Mouse (Mus musculus) megakaryocyte-erythroid progenitor cell, adult 5-6 weeks (primary cell): ENCODE results near the gene Tbc1d24. TPM values are rescaled to one million over a fixed set of nuclear protein-coding genes. Genes with fewer than 3 reads are reported as not detected.

Experiments
- ATAC-seq: replicated peaks from 2 replicates; pipeline ENCODE4 v1.8.0; 2016; ENCODE audit warnings: mild to moderate bottlenecking, inconsistent platforms; ENCODE audit not compliant: severe bottlenecking, poor library complexity, low FRiP score, low TSS enrichment
- total RNA-seq, 2 experiments: library from RNA; stranded (forward) in 1 of 2; stranded (reverse) in 1 of 2; fragments of 200-1000, 215-1000 nt in 1 of 2; fragments of >200 nt in 1 of 2; fragmentation: Nextera tagmentation in 1 of 2; gene quantifications; 2 replicates each; pipeline ENCODE4 v1.2.3; 2014 to 2017

Gene Tbc1d24
- total RNA-seq (2014; fragmentation: Nextera tagmentation), result 32.2 and 45.2 TPM in 2 replicates
- 6.0 and 6.6 TPM in 2 replicates for total RNA-seq (2017)

DNA sequence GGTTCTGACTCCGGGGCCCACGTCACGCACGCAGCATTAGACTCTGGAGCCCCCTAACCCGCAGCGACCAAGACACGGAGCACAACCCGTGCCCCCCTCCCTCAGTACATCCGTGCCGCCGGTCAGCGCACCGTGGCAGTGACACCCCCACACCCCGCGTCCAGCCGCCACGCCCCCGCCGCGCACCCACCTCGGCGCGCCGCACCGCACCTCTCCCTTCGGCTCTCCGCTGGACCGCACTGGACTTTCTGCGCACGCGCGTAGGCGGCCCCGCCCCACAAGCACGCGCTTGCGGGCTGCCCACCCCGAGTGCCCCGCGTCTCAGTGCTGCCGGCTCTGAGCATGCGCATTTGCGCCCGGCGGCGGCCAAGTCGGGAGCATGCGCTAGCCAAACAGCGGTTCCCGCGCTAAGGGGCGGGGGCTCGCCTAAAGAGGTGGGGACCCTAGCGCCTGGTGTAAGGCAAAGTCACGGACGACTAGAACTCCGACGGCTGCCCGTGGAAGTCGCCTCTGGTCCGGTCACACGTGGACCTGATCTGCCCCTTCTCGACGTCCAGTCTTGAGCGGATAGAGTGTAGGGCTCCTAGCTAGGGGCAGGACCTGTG, at the start of gene Tbc1d24:
Tbc1d24 (minus strand) TSS at position 279 of the 605 bp plus-strand sequence.
- peak; percentile 4; the same call in 1 of the 2 replicates for ATAC-seq

DNA sequence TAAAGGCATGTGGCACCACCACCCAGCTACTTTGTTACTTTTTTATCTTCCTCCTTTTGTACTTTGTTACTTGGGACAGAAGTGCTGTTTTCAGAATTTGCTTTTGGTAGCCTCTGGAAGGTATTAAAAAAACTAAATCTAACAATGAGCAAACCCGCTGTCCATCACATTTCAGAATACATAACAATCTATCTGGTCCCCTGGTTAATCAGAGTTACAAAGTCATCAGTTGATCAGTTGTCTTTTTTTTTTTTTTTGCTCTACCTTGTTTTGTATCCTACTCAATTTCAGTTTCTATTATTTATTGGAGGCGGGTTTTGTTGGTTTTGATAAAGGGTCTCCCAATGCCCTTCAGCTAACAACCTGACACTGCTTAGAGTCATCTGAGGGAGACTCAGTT, 47.0 kb upstream of the Tbc1d24 start:
- no peak for ATAC-seq

DNA sequence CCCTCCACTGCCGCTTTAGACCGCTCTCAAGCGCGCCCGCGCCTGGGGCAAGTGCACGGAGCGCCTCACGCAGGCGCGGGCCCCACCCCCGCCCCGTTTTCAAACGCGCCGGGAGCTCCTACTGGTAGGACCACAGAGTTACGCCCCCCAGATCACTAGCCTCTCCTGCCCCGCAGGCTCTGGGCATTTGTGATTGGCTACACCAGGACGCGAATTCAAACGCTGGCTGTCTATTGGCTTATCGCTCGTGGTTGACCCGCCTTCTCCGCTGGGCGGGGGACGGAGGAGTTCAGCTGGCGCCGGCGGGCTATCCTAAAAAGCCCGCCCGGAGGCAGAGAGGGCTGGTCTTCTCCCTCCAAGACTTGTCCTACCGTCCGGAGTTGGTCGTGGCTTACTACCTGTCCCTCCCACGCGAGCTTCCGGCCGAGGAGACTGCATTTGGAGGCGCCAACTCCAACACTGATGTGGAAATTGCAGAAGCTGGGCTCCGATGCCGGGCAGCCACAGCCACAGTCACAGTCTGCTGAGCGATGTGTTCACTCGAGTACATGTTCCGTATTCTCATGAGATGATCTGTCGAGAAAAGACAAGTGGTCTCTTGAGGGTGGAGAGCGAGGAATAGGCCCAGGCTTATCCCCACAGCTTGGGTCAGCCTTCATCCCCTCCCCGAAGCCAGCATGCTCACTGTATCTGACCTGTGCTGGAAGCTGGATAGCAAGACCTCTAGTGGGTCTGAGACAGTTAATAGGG, 46.1 kb upstream of the Tbc1d24 start, which contains the start of gene Ccnf:
Ccnf (minus strand) TSS at position 165 of the 750 bp plus-strand sequence.
- ATAC-seq, result peak; percentile 99

DNA sequence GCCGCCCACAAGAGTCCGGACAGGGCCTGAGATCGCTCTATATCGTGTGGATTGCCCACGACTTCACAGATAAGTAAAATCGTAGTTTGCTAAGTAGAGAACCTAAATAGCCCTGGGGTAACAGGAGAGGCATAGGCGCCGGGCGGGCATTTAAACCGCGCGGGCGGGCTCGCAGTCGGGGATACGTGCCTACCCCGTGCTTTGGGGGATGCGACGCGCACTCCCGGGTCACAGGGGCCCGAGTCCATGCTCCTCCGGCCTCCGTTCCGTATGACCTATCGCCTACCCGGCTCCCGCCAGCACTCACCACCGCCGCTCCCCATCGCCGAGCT, 45.6 kb upstream of the Tbc1d24 start:
- ATAC-seq, result no peak

DNA sequence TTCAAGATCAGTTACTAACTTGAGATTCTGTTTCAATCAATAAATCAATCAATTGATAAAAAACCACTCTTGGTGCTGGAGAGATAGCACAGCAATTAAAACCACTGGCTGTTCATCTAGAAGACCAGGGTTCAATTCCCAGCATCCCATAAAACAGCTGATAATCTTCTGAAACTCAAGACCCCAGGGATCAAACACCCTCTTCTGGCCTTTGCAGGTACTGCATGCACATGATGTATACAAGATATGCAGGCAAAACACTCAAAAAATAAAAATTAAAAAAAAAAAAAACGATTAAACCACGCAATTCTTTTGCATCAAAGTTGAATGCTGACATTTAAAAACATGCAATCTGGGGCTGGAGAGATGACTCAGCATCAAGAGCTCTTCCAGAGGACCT, 43.3 kb upstream of the Tbc1d24 start:
- ATAC-seq, result no peak

DNA sequence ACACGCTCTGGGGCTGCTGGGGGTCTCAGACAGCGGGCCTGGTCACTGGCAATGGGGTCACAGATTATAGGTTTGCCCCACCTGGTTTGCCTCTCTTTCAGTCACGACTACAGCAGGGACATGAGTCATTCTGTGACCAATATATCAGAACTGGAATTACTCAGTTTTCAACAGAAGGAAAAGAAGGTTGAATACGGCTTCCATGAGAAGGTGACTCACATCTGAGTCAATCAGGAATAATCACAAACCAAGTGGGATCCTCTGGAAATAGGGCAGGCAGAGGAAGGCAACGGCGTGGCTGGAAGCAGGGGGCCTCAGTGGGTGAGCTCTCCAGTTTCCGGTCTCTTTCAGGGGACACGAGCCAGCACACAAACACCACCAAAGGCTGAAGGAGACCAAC, 38.7 kb upstream of the Tbc1d24 start:
- no peak for ATAC-seq

DNA sequence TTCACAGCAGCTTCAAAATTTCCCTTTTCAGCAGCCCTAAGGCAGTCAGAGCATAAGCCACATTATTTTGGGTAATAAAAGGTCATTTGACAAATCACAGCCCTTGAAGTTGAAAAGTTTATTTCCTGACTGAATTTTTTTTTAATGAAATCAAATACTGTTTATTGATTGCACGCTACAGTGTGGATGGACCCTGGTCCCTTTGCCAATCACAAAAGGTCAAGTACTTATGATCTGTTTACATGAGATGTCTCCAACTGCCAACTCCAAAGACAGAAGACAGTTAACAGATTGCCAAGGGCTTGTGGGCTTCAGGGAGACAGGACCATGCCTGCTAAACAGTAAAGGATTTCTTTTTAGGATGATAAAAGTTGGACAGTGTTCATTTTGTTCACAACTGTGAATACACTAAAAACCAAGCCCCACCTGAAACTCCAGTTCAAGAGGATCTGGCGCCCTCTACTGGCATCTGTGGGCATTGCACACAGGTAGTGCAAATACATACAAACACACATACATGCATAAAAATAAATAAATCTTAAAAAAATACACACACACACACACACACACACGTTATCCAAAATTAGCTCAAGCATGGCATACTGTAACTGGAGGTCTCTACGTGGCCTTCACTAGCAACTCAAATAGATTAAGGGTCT, 38.1 kb upstream of the Tbc1d24 start:
- ATAC-seq, result no peak

DNA sequence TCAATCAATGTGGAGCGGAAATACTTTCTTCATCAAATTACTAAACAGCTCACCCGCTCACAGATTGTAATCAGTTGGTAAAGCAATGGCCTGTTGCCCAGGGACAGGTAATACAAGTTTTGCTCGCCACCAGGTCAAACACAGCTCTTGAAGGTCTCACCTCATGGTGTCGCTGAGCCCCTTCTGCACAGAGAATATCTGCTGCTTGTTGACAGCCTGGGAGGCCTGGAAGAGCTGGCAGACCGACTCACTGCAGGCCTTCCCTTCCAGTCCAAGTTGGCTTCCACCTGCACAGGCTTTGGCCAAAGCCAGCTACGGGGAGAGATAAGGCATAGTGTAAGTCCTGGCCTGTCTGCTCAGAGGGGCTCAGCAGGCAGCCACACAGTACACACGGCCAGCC, 31.6 kb upstream of the Tbc1d24 start:
- ATAC-seq, result no peak

DNA sequence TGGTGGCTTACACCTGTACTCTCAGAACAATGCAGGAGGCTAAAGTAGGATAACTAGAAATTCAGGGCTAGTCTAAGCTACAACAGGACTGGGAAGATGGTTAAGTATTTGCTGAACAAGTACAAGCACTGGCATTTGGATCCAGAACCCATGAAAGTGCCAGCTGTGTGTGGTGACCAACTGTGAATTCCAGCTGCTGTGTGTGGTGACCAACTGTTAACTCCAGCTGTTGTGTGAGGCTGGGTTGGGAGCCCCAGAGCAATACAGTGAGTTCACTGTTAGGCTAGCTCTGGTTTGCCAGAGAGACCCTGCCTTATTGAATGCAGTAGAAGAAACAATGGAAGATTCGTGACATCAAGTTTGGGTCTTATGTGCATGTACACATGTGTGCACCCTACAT, 31.1 kb upstream of the Tbc1d24 start:
- no peak for ATAC-seq

DNA sequence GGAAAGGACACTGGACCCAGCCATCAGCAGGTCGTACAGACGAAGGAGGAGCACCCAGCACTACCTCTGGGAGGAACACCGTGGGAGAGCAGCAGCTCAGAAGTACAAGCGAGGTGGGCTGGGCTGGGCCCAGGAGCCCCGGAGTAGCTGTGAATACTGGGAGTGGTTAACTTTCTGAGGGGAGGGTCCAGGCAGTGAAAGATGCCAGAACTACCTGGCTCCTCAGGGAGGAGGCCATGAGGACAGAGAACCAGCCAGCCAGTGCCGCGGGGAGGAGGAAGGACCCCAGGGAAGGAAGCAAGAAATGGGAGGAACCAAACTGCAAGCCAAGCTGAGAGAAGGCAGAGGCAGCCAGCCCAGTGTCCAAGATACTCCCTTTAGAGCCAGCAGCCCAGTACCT, 22.6 kb upstream of the Tbc1d24 start:
- ATAC-seq, result no peak

DNA sequence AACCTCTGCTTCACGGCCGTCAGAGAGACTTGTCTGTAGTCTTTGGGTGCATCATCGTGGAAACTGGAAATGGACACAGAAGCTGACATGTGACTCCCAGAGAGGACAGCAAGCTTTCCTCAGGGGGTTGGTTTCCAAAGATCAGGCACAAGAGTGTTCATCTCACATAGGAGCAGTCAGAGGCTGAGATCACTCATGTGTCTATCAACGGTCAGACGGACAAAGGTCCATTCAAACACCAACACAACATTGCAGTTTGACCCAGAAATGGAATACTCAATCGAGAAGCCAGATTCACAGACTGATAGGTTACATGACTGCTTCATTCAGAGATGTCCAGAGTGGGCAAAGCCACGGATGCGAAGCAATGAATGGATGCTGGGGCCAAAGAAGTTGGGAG, 21.4 kb upstream of the Tbc1d24 start:
- no peak for ATAC-seq

DNA sequence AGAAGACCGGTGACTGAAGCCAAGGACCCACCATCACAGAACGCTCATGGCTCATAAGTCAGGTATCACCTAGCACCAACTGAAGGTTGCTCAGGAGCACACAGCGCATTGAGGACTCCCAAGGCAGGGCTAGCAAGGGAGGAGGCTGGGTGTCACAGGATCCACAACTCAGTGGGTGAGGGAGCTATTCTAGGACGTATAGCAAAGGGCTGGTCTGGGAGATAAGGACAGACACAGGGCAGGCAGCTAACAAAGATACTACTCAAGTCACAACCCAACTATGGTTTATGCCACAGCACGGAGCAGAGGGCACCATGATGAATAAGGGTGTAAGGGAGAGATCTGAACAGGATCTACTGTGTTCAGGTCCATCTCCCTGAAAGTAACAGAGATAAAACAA, 20.5 kb upstream of the Tbc1d24 start:
- ATAC-seq, result peak; percentile 95

DNA sequence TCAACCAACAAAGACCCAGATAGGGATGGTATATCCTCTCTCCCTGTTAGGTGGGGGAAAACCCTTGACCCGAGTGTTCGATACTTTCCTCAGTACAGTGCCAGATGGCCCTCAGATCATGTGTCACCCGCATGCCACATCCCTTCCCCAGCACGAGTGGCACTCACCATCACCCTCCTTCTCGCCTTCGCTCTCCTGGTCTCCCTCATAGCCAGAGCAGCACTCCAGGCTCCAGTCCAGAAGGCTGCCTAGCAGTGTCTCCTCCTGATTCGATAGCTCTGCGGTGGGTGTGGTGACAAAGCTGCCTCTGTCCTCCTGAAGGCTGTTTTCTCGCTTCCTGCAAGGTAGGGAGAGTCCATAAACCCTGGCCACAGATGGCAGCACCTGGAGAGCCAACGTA, 19.4 kb upstream of the Tbc1d24 start:
- no peak for ATAC-seq

DNA sequence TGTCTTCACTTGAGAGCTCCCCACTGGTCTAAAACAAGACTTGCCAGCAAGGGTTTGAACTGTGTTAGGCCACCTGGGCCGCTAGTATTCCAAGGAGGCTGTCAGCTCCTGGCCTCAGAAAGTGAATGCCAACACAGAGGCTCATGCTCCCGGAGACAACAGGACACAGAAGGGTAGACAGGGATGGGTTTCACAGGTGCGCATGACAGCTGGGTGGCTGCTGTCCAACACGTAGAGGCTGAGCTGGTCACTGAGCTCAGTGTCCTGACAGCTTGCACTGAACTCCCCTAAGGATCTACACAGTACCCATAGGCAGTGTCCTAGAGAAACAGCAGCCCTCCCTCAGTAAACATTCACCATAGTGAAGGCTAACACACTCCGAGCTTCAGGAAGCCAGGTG, 18.2 kb upstream of the Tbc1d24 start:
- no peak for ATAC-seq

DNA sequence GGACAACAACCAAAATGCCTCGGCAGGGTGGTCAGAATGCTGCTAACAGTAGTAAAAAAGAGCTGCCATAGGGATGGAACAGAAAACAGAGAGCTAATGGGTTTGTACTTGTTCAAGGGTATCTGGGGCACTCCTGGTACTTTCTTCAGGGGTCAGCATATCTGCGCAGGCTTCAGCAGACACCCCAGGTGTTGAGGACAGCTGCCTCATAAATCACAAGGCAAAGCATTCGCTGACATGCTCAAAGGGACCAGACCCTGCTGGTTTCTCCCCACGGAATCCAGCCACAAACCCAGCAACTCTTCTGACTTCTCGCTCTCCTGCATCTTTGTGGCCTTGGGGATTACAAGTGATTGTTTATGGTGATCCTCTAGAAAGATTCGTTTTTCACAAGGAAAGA, 17.3 kb upstream of the Tbc1d24 start:
- ATAC-seq, result no peak

DNA sequence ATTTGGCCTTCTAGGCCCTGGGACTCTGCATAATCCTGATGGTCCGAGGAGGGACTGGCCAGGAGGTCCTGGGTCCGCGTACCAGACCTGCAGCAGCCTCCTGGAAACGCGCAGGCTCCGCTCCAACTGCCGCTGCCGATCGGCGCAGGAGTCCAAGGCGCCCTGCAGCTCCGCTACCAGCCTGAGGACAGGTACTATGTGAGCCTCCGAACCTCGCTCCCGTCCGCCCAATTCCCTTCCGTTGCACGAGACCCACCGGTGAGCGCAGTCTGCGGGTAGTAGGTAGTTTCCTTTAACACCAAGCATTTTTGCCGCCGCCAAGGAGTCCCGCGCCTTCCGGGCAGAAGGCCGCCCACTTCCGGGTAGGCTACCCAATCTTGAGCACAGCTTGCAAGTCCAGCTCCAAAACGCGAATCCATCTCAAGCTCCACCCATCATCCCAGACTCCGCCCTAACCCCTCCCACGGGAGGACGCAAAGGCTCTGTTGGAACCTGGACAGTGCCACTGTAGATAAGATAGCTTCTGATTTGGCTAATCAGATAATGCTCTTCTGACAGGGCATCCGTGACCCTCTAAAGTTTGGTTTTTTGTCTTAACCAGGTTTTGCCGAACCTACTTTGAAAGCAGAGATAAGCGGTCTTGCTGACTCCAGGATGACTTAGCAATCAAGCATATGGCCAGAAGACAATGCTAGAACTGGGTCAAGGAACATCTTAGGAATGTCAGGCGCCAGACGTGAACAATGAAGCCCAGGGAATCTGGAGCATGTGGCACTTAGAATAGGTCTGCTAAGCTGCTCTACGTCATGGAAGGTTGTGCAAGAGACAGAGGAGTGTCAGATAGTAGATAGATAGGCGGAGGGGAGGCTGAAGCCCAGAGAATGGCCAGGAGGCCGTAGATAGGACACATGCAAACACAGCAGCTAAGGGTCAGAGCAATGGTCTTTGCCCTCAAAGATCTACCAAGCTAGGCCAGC, 15.4 kb upstream of the Tbc1d24 start, which contains the start of gene Tedc2:
Tedc2 (minus strand) TSS at position 417 of the 977 bp plus-strand sequence.
- ATAC-seq, result peak; percentile 92

DNA sequence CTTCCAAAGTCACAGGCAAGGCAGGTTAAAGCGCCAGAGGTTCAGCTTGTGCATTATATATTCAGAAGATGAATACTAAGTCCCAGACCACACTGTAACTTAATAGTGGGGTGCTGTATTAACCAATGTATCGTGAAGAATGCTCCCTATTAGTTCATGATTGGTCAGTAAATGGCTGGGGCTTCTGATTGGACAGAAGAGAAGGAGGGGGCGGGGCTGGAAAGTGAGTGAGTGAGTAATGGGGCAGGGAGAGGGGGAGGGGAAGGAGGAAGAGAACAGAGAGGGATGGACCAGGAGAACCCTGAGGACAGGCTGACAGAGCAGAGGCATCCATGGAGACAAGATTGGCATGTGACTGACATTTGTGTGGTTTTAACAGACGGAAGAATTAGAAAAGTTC, 11.5 kb upstream of the Tbc1d24 start:
- no peak for ATAC-seq

DNA sequence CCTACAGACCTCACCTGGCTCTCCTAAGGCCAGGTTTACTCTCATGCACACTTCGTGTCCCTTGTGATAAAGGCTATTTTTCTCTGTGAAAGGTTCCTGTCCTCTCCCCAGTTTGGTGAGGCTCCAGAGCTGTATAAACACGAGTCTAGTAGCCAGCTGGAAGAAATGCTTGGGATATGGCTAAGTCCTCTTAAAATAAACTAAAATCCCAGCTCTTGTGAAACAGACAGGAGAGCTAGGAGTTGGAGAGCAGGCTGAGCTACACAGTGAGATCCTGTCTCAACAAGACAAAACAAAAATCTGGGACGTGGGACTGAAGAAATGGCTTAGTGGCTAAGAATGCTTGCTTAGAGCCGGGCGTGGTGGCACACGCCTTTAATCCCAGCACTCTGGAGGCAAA, 7.8 kb upstream of the Tbc1d24 start:
- no peak for ATAC-seq

DNA sequence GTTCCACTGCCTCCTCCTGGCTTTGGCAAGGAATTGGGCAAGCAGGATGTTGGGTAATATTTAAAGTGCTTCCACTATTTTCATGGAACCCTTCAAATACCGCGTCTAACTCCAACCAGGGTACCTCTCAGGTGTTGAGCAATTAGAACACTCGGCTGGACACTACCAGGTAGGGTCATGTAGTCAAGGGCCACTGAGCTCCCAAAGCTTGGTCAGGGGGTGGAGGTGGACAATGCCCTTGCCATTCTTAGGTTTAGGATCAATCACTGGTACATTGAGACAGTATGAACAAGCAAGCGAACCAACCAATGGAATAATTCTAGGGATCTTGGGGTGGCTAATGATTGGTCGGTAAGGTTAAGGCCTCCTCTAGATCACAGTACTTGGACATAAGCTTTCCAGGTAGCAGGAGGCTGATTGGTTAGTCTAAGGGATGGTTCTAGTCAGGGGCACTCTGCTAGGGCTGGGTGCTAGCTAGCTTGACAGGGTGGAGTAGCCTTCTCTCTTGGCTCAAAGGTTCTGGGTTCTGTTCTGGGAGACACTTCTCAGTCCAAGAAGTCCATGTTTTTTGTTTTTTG, 7.2 kb upstream of the Tbc1d24 start:
- no peak for ATAC-seq
